Mouse (Mus musculus) G1E (cell line): Measurements from ENCODE around the gene Ghr.

Source experiments
- CTCF ChIP-seq: IDR thresholded peaks from 2 replicates; pipeline ENCODE4 v1.5.1; 2012; ENCODE audit warnings: low read depth, low read length, inconsistent platforms, mixed read lengths
- GATA2 ChIP-seq: IDR thresholded peaks from 2 replicates; pipeline ENCODE4 v1.6.1; 2012; ENCODE audit warnings: low read depth, low read length, inconsistent platforms, borderline replicate concordance
- POLR2AphosphoS5 ChIP-seq: IDR thresholded peaks from 2 replicates; pipeline ENCODE4 v1.6.1; 2012; ENCODE audit warnings: low read depth, low read length, inconsistent platforms; ENCODE audit not compliant: insufficient replicate concordance

- no peak for TF ChIP-seq CTCF
- no peak for TF ChIP-seq POLR2AphosphoS5
- TF ChIP-seq GATA2: no peak
These were observed 84.3 kb downstream of the Ghr start for GRCm38 (mm10) chr15:3499020-3499419.
